Mouse (Mus musculus) liver, adult (tissue): ENCODE measurements around the gene Cobll1.

Experiments used
- GATA4 ChIP-seq: IDR thresholded peaks from 2 replicates; pipeline ENCODE4 v1.6.1; 2014; ENCODE audit warnings: mild to moderate bottlenecking, low read length; ENCODE audit not compliant: insufficient replicate concordance

Cobll1 gene

DNA sequence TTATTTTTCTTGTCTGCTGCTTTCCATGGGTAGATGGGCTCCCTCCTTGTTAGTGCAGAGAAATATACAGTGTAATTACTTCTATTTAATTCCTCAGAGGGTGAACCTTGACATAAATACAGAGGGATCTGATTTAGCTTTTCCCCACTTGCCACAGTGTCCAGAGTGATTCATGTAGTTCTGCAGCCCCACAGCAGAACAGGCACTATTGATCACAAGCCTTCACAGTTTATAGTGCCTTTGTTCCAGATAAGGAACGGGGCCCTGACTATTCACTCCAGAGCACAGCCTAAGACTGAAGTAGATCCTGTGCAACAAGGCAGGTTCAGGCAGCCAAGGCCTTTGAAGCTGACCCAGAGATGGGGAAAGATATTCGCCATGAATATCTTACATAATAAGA, 10.4 kb upstream of the Cobll1 start:
- TF ChIP-seq GATA4, result no peak

DNA sequence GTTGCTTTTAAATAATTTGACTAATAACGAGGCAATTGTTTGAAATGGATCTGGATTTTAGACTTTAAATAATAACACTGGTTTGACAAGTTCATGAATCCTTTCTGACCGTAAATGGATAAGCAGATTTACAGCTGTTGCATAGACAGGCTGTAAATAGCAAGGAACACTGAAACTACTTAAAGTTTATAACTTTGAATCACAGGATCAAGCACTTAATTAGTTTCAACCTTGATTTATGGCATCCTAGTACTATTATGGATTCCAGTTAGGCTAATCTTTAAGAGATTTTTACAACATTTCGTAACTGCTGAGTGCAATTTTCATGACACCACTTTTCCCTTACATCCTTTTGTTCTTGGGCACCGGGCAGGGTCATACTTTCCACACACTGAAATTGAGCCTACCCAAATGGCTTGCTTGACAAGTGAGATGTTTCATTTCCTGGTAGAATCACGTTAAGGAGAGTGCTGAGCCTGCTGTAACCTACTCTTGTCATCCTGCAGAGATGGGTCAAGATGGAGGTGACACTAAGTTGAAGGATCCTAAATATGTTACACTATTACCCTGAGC, 1.1 kb upstream of the Cobll1 start:
- no peak for TF ChIP-seq GATA4

DNA sequence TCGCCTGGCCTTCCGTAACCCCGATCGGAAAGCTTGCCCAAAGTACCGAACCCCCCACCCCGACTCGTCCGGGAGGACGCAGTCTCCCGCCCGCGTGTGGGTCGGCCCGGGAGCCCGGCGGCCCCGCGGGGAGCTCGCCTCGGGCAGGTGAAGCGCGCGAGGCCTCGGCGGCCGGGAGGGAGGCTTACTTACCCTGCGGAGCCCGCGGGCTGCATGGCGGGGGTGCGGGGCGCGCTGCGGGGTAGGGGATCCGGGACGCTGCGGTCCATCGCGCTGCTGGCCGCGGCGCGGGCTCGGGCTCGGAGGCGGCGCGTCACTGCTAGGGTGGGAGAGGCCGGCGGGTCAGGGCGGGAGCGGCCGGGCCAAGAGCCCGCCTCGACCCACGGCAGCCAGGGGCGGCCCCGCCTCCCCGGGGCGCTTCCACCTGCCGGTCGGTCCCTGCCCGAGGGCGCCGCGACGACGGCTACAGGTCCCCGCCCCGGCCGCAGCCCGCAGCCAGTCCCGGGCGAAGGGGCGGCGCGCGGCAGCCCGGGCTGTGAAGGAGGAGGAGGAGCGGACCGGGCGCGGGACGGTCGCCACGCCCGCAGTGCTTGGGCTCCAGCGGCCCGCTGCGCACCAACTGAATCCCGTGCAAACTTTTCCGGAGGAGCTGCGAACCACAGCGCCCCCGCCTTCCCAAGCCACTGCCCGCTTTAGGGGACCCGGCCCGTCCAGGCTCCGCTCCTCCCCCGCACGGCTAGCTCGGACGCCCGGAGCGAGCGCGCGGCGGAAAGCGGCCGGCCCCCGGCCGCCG, 836 bp downstream of the Cobll1 start:
- TF ChIP-seq GATA4, result no peak

DNA sequence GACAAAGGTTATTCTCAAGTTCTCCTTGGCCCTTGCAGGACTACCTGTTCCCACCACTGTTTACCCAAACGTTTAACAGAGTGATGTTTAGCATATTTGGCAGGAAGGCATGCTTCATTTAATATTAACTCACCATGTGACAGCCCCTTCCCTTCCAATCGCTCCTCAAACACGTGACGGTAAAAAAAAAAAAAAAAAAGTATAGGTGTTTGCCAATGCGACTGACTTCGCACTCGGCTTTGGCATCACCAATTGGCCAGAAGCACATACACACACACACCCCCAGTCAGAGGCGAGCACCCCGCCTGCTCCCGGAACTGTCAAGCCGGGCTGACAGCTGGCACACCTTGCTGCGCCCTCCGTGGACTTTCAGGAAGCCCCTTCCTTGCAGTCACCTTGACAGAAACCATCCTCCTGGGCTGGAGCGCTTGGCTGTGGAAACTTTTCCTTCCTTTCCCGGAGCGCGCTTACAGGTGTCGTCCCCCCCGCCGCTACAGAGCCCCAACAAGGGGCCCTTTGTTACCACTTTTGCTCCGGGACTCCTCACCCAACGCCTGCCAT, 1.5 kb downstream of the Cobll1 start:
- TF ChIP-seq GATA4, result no peak

DNA sequence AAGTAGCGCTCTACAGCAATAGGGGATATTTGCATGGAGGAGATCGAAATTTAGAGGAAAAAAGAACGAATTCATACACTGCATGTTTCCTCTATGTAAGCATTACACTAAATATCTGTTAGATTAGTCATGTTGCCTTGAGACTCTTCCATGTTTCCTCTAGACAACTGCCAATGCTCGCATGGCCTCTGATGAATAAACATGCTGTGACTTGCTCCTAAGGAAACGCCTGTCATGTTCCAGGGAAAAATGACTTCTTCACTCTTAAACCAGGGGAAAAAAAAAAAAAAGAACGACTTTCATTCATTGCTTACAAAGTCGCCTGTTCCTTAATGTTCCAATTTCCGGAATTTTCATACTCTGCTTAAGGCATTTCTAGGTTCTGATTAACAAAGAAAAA, 2.1 kb downstream of the Cobll1 start:
- no peak for TF ChIP-seq GATA4

DNA sequence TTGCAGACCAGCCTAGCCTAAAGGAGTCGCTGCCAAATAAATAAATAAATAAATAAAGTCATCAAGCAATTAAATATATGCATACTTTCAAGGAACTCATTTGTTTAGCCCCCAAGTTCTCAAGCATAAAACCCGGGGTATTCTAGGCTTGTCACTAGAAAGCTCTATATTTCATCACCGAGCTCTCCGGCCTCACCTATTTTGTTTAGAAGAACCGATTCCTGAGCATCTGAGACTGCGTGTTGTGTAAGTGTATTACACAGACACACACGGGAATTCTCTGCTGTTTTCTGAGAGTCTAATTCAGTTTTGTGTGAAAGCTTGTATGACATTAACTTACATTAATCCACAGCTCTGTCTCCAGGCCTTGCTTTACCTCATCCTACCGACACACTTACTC, 2.6 kb downstream of the Cobll1 start:
- no peak for TF ChIP-seq GATA4

DNA sequence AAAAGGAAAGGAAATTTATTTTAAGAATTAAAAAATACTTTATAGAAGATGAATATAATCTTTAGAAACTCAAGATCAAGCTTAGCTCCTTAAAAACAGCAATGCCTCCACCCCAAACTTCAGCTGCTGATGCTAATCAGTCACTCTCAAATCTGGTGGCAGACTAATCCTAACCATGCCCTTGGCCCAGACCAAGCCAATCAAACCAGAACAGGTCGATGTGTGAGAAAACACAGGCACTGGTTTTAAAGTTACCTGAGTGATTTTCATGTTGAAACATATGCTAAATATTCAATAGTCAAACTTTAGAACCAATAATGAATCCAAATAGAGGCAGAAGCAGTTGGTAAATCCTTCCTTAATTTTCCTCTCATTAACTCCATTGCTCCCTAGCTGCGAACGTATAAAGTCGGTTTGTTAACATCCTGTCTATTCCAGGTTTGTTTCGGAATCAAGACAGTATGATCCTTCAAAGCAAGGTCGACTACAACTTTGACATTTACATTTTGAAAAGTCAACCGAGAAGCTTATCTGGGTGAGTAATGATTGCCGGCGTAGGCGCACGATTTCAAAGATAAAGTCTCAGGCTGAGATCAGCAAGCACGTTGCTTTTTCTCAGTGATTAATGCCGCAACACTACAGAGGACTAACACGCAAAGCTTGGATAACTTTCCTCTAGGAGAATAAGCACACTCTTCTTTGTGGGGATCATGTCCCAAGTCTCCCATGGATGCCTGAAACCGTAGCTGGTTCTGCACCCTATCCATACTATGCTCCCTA, 6.3 kb downstream of the Cobll1 start:
- no peak for TF ChIP-seq GATA4

DNA sequence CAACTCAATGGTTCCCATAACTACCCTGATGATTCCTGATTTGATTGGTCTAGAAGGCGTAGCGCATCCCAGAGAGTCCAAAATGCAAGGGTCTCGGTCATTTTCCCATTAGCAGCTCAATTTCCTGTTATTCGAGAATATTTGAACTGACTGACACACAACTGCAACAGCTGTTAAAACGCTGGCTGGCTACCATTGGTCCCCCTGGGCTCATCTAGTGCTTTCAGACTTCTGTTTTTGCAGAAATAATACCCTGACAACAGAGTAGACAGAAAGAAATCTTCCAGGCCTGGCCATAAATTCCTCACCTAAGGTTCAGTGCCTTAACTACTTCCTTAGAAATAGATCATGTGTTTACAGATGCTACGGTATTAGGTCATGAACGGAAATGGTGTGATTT, 10.8 kb downstream of the Cobll1 start:
- TF ChIP-seq GATA4, result no peak

DNA sequence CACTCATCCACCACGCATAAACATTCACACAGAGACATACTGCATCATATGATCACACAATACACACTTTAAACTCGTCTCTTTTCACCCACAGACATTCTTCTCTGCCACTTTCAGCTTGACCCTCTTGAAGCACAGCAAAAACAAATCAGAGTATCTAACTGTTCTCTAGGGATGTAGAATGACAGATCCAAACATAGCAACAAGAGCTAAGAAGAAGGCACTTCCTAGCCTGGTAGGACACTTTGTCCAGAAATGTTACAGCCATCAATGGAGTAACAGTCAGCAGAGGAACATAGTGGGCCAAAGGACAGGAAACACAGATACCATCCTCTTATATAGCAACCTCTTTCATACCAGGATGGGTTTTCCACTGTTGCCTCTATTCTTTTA, 11.3 kb downstream of the Cobll1 start:
- no peak for TF ChIP-seq GATA4

DNA sequence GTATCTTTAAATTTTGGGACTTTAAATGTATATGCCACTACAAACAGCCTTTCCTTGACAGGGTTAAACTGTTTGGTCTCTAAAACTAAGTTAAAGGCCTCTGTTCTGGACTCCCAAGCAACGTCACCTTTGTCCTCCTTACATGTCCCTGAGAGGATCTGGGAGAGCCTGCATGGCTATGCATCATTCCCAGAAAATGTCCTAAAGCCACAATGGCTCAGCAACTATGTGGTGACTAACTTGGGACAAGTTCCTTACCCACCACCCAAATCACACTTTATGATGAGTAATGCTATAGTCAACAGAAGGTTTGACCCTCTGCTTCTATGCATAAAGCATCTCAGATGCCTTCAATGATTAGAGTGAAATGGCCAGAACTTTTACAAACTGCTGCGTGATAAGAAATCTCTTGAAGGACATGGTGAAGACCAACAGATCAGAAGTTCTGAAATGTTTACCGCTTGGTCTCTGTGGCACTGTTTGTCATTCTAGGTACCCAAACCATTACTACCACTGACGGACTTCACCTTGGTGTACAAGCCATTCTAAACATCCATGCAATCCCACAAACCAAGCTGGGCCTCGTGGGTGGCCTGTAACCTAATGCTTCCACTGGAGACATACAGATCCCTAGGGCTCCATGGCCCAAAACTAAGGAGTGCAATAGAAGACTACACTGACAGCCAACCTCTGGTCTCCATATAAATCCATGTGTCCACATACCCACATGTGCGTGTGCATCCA, 11.9 kb downstream of the Cobll1 start:
- TF ChIP-seq GATA4, result no peak

DNA sequence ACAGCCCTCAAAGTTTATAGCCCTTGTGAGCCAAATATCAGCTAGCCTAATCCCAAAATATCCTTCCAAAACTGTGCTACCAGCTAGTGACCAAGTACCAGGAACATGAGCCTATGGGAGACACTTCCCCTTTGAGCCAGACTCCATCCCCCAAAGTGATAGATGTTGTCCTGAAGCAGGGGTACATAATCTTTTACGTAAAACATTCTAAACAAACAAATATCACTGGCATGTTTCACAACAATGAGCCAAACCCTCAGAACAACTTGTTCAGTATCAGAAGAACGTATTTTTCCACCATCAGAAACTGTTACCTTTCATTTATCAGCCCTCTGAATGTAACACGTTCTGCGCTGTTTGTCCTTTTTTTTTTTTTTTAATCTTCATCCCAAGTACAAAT, 12.7 kb downstream of the Cobll1 start:
- TF ChIP-seq GATA4, result no peak

DNA sequence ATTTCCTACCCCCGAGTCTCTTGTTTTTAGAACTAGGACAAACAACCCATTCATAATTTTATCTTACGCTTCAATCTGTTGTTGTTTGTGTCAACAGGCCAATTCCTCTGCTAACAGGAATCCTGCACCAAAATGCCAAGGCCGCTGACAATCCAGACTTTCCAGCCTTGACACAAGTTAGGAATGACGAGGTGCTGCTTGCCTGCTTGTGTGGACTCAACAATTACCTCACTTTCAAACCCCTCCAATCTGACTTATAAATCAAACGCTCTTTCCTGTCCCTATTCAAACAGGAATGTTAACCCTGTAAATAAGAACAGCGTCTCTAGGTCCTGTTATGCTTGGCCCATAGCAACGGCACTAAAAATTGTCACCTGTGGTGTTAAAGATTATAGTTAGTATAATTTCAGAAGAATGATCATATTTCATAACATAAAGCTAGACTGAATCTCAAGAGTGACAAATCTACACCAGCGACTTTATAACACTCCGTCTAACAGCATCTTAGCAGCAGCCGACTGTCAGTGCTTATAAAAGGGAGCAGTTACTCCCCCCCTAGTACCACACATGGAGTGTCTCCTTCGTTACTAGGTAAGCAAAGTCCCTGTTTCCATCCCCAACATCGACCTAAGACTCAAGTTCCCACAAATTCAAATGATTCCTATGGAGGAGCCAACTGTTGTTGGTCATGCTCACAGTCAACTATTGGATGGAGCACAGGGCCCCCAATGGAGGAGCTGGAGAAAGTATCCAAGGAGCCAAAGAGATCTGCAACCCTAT, 15.1 kb downstream of the Cobll1 start:
- no peak for TF ChIP-seq GATA4

DNA sequence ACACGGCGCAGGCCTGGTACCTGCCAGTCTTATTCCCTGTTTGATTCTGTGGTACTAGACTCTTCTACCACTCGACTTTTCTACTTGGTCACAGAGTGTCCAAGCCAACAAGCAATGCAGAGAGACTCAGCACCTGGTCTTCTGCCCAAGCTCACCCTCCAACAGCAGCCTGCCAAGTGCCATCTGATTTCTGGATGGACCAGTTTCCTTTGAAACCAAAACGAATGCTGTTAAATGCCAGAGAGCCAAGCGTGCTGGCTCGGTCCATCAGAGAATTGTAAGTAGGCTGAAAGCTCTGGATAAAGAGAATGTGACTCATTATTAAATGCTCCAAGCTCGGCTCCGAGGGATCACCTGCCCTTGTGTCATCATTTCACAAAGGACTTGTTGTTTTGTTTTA, 16.2 kb downstream of the Cobll1 start:
- no peak for TF ChIP-seq GATA4

DNA sequence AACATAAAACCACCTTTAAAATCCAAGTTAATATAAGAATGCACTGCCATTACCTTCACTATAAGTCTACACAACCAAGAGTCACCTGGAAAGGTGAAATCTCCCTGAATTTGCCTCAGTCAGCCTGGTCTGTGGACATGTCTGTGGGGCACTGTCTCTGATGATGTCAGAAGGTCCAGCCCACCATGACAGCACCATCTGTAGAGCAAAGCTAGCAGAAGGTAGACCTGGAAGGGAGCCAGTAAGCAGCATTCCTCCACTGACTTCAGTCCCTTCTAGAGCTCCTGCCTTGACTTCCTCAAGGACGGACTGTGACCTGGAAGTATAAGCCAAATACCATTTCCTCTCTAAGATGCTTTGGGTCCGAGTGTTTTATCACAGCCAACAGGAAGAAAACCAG, 17.6 kb downstream of the Cobll1 start:
- TF ChIP-seq GATA4, result no peak
